Mouse (Mus musculus) stomach, postnatal 0 days (tissue): ENCODE results near the gene Cyp17a1. TPM values are rescaled to one million over a fixed set of nuclear protein-coding genes. Genes with fewer than 3 reads are reported as not detected.

Experiments
- ATAC-seq: fragments of 200-750 bp; cut with Nextera tagmentation; 2 replicates; pipeline ENCODE4 v1.8.0; 2017; ENCODE audit not compliant: low FRiP score, low TSS enrichment
- DNase-seq: peaks from one replicate; pipeline ENCODE4 v3.0.0-alpha.2; 2016; ENCODE audit warnings: low spot score
- H3K27ac ChIP-seq: fragments of 300-500 bp; sonication (generic); replicated peaks from 2 replicates; pipeline ENCODE4 v1.5.1; 2014; ENCODE audit warnings: mild to moderate bottlenecking, control low read depth
- H3K27me3 ChIP-seq: fragments of 300-500 bp; sonication (generic); 2 replicates; pipeline ENCODE4 v1.6.1; 2014; ENCODE audit warnings: low read length; ENCODE audit not compliant: control insufficient read depth, insufficient read depth
- H3K36me3 ChIP-seq: fragments of 300-500 bp; sonication (generic); 2 replicates; pipeline ENCODE4 v1.6.1; 2014; ENCODE audit warnings: low read length, mixed read lengths; ENCODE audit not compliant: control insufficient read depth, insufficient read depth
- H3K4me1 ChIP-seq: fragments of 300-500 bp; sonication (generic); replicated peaks from 2 replicates; pipeline ENCODE4 v1.6.1; 2014; ENCODE audit warnings: antibody characterized with exemption; ENCODE audit not compliant: control insufficient read depth, insufficient read depth
- H3K4me2 ChIP-seq: fragments of 300-500 bp; sonication (generic); replicated peaks from 2 replicates; pipeline ENCODE4 v1.6.1; 2014; ENCODE audit warnings: low read depth, mild to moderate bottlenecking, control low read depth, moderate library complexity
- H3K4me3 ChIP-seq: fragments of 300-500 bp; sonication (generic); 2 replicates; pipeline ENCODE4 v1.5.1; 2014; ENCODE audit warnings: low read depth, low read length, control low read depth
- H3K9ac ChIP-seq: fragments of 300-500 bp; sonication (generic); 2 replicates; pipeline ENCODE4 v1.6.1; 2014; ENCODE audit warnings: mild to moderate bottlenecking, low read length, control low read depth, mixed read lengths
- H3K9me3 ChIP-seq: fragments of 300-500 bp; sonication (generic); 2 replicates; pipeline ENCODE4 v1.6.1; 2016; ENCODE audit warnings: low read length; ENCODE audit not compliant: control insufficient read depth
- CTCF ChIP-seq: IDR thresholded peaks from 2 replicates; pipeline ENCODE4 v1.5.1; 2016; ENCODE audit warnings: antibody characterized with exemption, low read depth, mild to moderate bottlenecking, moderate library complexity
- EP300 ChIP-seq: optimal IDR thresholded peaks from 2 replicates; pipeline ENCODE3; 2016; ENCODE audit warnings: antibody characterized with exemption
- WGBS: fragments of 180-500 bp; shearing (Covaris S2); extraction: QIAGEN DNeasy Blood & Tissue Kit; methylation state at CpG from one replicate; pipeline ENCODE4 v1.1.7; 2014; 5-methylcytosine and 5-hydroxymethylcytosine counted together
- polyA plus RNA-seq: library from polyadenylated mRNA; unstranded; fragments of >200 nt; fragmentation: Nextera tagmentation; extraction: Ambion mirVana; gene quantifications from 2 replicates; pipeline ENCODE4 v1.2.1, GENCODE M21; 2015

Cyp17a1 gene
- polyA plus RNA-seq, 1 experiment from 2014 or later: not detected

- no peak overlapping the region for H3K4me2 ChIP-seq
- H3K9ac ChIP-seq: no peak overlapping the region
- TF ChIP-seq EP300 (no peak), CTCF (no peak)
- no peak for ATAC-seq
- 71% methylated on average over 6 of the region's 6 CpGs for WGBS
- H3K4me1 ChIP-seq: peaks cover 13% of the 10 kb centered on the region
- H3K9me3 ChIP-seq: no peaks in the 10 kb centered on the region
- no peak for DNase-seq
- no peak overlapping the region for H3K4me3 ChIP-seq
- no peaks in the 10 kb centered on the region for H3K36me3 ChIP-seq
- H3K27ac ChIP-seq: no peak overlapping the region
- H3K27me3 ChIP-seq: no peaks in the 10 kb centered on the region
Measured at GRCm38 (mm10) chr19:46637598-46637997, 35.4 kb downstream of the Cyp17a1 start.

- no peak for DNase-seq
- 53% methylated on average over 9 of the region's 9 CpGs for WGBS
- H3K27ac ChIP-seq: no peak overlapping the region
Measured at GRCm38 (mm10) chr19:46635766-46636165, 37.2 kb downstream of the Cyp17a1 start.

GRCm38 (mm10) chr19:46631637-46632036 is 41.3 kb downstream of the Cyp17a1 start:
- no peaks in the 10 kb centered on the region for H3K4me1 ChIP-seq
- no peaks in the 10 kb centered on the region for H3K36me3 ChIP-seq
- no peak overlapping the region for H3K4me2 ChIP-seq
- no peak overlapping the region for H3K4me3 ChIP-seq
- H3K27me3 ChIP-seq: no peaks in the 10 kb centered on the region
- H3K27ac ChIP-seq: no peak overlapping the region
- 75% methylated on average over 9 of the region's 9 CpGs for WGBS
- no peak for ATAC-seq
- TF ChIP-seq EP300: no peak
- no peak for TF ChIP-seq CTCF
- no peak overlapping the region for H3K9ac ChIP-seq
- no peaks in the 10 kb centered on the region for H3K9me3 ChIP-seq
- no peak for DNase-seq

More at GRCm38 (mm10) chr19:46635766-46636165, 37.2 kb downstream of the Cyp17a1 start:
- Histone ChIP-seq H3K27me3 (no peaks in the 10 kb centered on the region), H3K9ac (no peak overlapping the region), H3K36me3 (no peaks in the 10 kb centered on the region), H3K4me1 (peaks cover 2% of the 10 kb centered on the region), H3K4me2 (no peak overlapping the region), H3K9me3 (no peaks in the 10 kb centered on the region), H3K4me3 (no peak overlapping the region)
- TF ChIP-seq EP300 (no peak), CTCF (no peak)
- ATAC-seq: no peak

- no peak for ATAC-seq
Measured at GRCm38 (mm10) chr19:46629807-46630206, 43.2 kb downstream of the Cyp17a1 start.

GRCm38 (mm10) chr19:46628403-46628802 is 44.6 kb downstream of the Cyp17a1 start:
- DNase-seq (no peak), ATAC-seq (no peak)
- Histone ChIP-seq H3K9me3 (no peaks in the 10 kb centered on the region), H3K4me3 (no peak overlapping the region), H3K27me3 (no peaks in the 10 kb centered on the region), H3K4me2 (no peak overlapping the region), H3K4me1 (no peaks in the 10 kb centered on the region), H3K27ac (0 out of 2 replicates have a peak overlapping the region, but pooled peaks have one; percentile 4), H3K9ac (no peak overlapping the region), H3K36me3 (no peaks in the 10 kb centered on the region)
- TF ChIP-seq EP300: no peak
- TF ChIP-seq CTCF: no peak
- 45% methylated on average over 10 of the region's 10 CpGs for WGBS

More at GRCm38 (mm10) chr19:46629807-46630206, 43.2 kb downstream of the Cyp17a1 start:
- H3K4me3 ChIP-seq: no peak overlapping the region
- H3K4me1 ChIP-seq: no peaks in the 10 kb centered on the region
- H3K4me2 ChIP-seq: no peak overlapping the region
- no peaks in the 10 kb centered on the region for H3K36me3 ChIP-seq
- 74% methylated on average over 9 of the region's 9 CpGs for WGBS
- no peak for DNase-seq
- TF ChIP-seq CTCF (no peak), EP300 (no peak)
- H3K9ac ChIP-seq: no peak overlapping the region
- no peaks in the 10 kb centered on the region for H3K27me3 ChIP-seq
- no peak overlapping the region for H3K27ac ChIP-seq
- no peaks in the 10 kb centered on the region for H3K9me3 ChIP-seq

- TF ChIP-seq EP300 (no peak), CTCF (no peak)
- peaks cover 12% of the 10 kb centered on the region for H3K4me1 ChIP-seq
- H3K9ac ChIP-seq: no peak overlapping the region
- no peak overlapping the region for H3K4me3 ChIP-seq
- ATAC-seq: no peak
- H3K36me3 ChIP-seq: no peaks in the 10 kb centered on the region
- no peak for DNase-seq
- no peaks in the 10 kb centered on the region for H3K27me3 ChIP-seq
- no peaks in the 10 kb centered on the region for H3K9me3 ChIP-seq
- 57% methylated on average over 10 of the region's 10 CpGs for WGBS
- H3K27ac ChIP-seq: no peak overlapping the region
- H3K4me2 ChIP-seq: no peak overlapping the region
Measured at GRCm38 (mm10) chr19:46625519-46625918, 47.5 kb downstream of the Cyp17a1 start.
